Mouse (Mus musculus): ENCODE data around the gene Ndufv1. TPM values are rescaled to one million over a fixed set of nuclear protein-coding genes. Genes with fewer than 3 reads are reported as not detected.

The Ndufv1 gene
- polyA plus RNA-seq, 1 experiment: 62.3 TPM

DNA sequence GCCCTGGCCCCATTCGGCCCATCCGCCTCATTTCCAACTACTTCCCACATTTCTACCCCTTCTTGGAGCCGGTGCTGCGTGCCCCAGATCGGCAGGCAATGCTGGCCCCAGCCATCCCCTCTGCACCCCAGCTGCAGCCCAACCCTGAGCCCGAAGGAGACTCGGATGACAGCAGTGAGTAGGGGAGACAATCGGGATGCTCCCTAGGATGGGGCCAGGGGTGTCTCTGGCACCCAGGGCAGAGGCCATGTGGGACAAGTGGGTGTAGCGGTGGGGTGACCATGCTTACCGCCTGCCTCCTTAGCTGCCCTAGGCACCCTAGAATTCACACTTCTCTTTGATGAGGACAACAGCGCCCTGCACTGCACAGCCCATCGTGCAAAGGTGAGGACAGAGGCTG is 9.0 kb downstream of the Ndufv1 start:
- Histone ChIP-seq H3K4me3 (ENCODE audit: insufficient read depth, low read length) (no peak overlapping the region), H3K4me1 (ENCODE audit: control insufficient read depth, insufficient read depth, low read length) (peaks cover 18% of the 10 kb centered on the region), H3K27ac (ENCODE audit: insufficient read depth, low read depth, low read length) (no peak overlapping the region)
- TF ChIP-seq CTCF (IDR thresholded peaks at IDR 0.05; ENCODE audit: low read depth, low read length): no peak
- no peak for TF ChIP-seq POLR2A (IDR thresholded peaks at IDR 0.05; ENCODE audit: borderline replicate concordance, low read depth, low read length)

DNA sequence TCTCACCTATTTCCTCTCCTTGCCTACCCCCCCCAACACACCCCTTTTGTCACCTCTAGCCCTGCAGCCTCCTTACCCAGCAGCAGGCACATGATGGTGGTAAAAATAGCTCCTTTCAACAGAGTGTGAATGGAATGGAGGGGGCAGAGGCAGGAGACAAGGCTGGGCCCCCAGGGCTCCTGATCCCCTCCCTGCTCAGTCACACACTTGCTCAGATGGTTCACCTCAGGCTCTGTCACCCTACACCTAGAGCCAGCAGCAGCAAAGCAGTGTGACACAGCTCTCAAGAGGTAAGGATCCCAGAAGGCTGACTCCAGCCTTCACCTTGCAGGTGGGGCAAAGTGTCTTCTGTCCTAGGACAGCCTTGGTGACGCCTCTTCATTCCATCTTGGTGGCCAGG is 9.5 kb downstream of the Ndufv1 start, which contains the start of gene Doc2g:
Doc2g (plus strand) TSS at position 202 of the 400 bp plus-strand sequence.
- Histone ChIP-seq H3K27ac (ENCODE audit: insufficient read depth, low read depth, low read length) (no peak within 1 kb of the TSS), H3K4me1 (ENCODE audit: control insufficient read depth, insufficient read depth, low read length) (peaks cover 20% of the 10 kb centered on the region), H3K4me3 (ENCODE audit: insufficient read depth, low read length) (no peak within 1 kb of the TSS)
- TF ChIP-seq CTCF (IDR thresholded peaks at IDR 0.05; ENCODE audit: low read depth, low read length): no peak
- no peak for TF ChIP-seq POLR2A (IDR thresholded peaks at IDR 0.05; ENCODE audit: borderline replicate concordance, low read depth, low read length)

DNA sequence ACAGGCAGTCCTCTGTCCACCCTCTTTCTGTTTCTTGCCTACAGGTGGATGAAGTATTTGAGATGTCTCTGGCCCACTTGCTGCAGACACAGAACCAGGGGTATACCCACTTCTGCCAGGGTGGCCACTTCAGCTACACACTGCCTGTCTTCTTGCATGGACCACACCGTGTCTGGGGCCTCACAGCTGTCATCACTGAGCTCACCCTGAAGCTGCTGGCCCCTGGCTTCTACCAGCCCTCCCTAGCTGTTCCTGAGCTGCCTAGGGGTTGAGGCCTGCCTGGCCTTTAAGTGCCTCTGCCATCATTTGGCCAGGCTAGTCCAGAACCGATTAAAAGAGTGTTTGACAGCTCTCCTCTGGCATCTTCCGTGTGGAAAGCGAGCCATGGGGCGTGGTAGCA is 10.9 kb downstream of the Ndufv1 start:
- no peak overlapping the region for H3K4me3 ChIP-seq (ENCODE audit: insufficient read depth, low read length)
- peaks cover 20% of the 10 kb centered on the region for H3K4me1 ChIP-seq (ENCODE audit: control insufficient read depth, insufficient read depth, low read length)
- H3K27ac ChIP-seq (ENCODE audit: insufficient read depth, low read depth, low read length): no peak overlapping the region
- TF ChIP-seq POLR2A (IDR thresholded peaks at IDR 0.05; ENCODE audit: borderline replicate concordance, low read depth, low read length) (no peak), CTCF (IDR thresholded peaks at IDR 0.05; ENCODE audit: low read depth, low read length) (no peak)

DNA sequence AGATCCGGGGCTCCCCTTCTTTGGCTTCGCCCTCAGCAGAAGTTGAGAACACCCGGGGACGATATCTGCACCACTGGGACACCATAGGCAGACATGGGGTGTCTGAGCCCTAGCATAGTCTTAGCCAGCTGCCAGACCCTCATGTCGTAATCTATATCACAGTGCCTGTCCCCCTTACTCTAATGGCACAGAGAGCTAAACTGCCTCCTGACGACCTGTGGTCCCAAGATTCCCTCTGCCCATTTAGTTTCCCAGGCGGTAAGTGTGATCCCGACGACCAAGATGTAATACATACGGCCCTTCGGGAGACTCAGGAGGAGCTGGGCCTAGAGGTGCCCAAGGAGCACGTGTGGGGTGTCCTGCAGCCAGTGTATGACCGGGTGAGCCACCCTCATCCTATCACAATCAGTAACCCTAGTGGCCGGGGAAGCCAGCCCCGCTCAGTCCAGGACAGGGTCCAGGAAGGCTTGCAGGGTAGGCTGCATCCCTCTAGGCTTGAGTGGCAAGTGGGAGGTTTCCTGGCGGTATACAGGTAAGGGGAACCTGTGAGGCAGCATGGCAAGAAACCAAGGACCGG is 11.6 kb downstream of the Ndufv1 start:
- H3K27ac ChIP-seq (ENCODE audit: insufficient read depth, low read depth, low read length): peak overlapping the region; percentile 95
- peaks cover 22% of the 10 kb centered on the region for H3K4me1 ChIP-seq (ENCODE audit: control insufficient read depth, insufficient read depth, low read length)
- peak overlapping the region; percentile 95 for H3K4me3 ChIP-seq (ENCODE audit: insufficient read depth, low read length)
- TF ChIP-seq CTCF (IDR thresholded peaks at IDR 0.05; ENCODE audit: low read depth, low read length) (no peak), POLR2A (IDR thresholded peaks at IDR 0.05; ENCODE audit: borderline replicate concordance, low read depth, low read length) (no peak)

DNA sequence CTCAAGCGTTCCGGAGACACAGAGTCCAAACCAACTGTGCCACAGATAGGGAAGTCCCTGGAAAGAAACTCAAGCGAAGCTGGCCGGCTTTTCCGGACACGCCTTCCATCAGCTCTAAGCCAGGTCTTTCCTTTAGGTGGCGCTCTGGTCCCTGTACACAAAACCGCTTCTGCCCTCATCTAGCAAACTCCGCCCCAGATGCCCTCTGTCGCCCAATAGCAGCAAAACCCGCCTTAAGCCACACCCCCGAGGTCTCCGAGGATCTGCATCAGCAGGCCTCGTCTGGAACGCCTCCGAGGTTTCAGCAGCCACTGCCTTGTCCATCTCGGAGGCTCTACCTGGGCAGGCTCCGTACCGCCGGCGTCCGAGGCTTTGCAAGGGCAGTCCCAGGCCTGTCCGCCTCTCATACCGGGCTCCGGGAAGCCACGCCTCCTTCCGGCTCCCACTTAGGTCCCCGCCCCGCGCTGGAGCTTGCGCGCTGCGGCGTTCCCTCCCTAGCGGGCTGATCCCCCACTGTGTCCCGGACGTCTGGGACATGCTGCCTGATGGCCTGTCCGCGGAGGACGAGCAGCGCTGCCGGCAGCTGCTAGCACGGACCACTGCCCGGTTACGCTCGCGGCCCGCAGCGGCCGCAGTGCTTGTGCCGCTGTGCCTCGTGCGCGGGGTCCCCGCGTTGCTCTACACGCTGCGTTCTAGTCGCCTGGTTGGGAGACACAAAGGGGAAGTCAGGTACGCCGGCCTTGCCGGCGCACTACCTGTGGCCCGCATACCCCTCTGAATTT is 12.3 kb downstream of the Ndufv1 start, which contains the start of the genes Nudt8 and Gm49405:
Nudt8 (plus strand) TSS at position 462 of the 782 bp plus-strand sequence.
Gm49405 (plus strand) TSS at position 508 of the 782 bp plus-strand sequence.
- Histone ChIP-seq H3K4me1 (ENCODE audit: control insufficient read depth, insufficient read depth, low read length) (peaks cover 23% of the 10 kb centered on the region), H3K4me3 (ENCODE audit: insufficient read depth, low read length) (peak within 1 kb of the TSS; percentile 95), H3K27ac (ENCODE audit: insufficient read depth, low read depth, low read length) (peak within 1 kb of the TSS; percentile 95)
- TF ChIP-seq CTCF (IDR thresholded peaks at IDR 0.05; ENCODE audit: low read depth, low read length) (peak; percentile 22; the same call in 1 of the 2 replicates), POLR2A (IDR thresholded peaks at IDR 0.05; ENCODE audit: borderline replicate concordance, low read depth, low read length) (no peak)

DNA sequence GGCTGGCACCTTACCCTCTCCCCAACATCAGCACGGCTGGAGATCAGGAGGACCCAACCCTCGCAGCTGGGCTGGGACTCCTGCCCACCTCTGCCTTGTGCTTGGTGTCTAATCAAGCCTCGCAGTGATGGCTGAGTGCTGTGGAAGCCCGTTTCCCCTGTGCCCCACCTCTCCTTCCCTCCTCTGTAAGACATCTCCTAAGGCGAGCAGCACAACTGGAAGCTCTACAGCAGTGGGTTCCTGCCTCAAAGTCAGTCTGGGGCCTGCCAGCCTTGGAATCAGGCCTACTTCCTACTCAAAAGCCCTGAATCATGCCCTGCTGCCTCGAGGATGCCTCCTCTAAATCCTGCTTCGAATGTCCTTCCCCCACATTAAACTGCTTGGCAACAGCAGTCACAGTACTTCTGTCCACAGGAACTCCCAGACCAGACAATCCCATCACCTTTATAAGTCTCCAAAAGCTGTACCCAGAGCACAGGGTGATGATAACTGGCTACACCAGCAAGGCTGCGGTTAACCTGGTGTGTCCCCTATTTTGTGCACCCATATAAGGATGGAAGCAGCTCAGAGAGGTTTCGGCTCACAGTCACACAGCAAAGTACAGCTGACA is 13.4 kb downstream of the Ndufv1 start:
- no peak for TF ChIP-seq CTCF (IDR thresholded peaks at IDR 0.05; ENCODE audit: low read depth, low read length)
- no peak for TF ChIP-seq POLR2A (IDR thresholded peaks at IDR 0.05; ENCODE audit: borderline replicate concordance, low read depth, low read length)
- Histone ChIP-seq H3K27ac (ENCODE audit: insufficient read depth, low read depth, low read length) (peak overlapping the region; percentile 69), H3K4me1 (ENCODE audit: control insufficient read depth, insufficient read depth, low read length) (peaks cover 23% of the 10 kb centered on the region), H3K4me3 (ENCODE audit: insufficient read depth, low read length) (peak overlapping the region; percentile 49)

DNA sequence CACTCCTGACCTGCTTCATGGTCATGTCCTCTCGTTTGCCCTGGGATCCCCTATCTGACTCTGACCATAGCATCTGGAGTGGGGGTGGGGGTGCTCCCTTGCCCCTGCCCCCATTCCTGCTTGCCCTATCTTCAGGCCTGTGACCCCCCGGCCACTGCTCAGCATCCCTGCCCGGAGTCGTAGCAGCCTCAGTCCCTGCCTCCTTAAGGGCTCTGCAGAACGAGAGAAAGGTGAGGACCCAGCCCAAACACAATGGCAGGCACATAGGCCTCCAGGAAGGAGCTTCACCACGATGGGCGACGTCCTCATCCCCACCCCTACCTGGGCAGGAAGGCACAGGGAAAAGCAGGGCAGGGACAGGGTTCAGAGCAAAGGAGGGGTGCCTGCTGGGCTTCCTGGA is 14.3 kb downstream of the Ndufv1 start:
- no peak overlapping the region for H3K4me3 ChIP-seq (ENCODE audit: insufficient read depth, low read length)
- H3K4me1 ChIP-seq (ENCODE audit: control insufficient read depth, insufficient read depth, low read length): peaks cover 23% of the 10 kb centered on the region
- H3K27ac ChIP-seq (ENCODE audit: insufficient read depth, low read depth, low read length): no peak overlapping the region
- TF ChIP-seq CTCF (IDR thresholded peaks at IDR 0.05; ENCODE audit: low read depth, low read length): no peak
- no peak for TF ChIP-seq POLR2A (IDR thresholded peaks at IDR 0.05; ENCODE audit: borderline replicate concordance, low read depth, low read length)

DNA sequence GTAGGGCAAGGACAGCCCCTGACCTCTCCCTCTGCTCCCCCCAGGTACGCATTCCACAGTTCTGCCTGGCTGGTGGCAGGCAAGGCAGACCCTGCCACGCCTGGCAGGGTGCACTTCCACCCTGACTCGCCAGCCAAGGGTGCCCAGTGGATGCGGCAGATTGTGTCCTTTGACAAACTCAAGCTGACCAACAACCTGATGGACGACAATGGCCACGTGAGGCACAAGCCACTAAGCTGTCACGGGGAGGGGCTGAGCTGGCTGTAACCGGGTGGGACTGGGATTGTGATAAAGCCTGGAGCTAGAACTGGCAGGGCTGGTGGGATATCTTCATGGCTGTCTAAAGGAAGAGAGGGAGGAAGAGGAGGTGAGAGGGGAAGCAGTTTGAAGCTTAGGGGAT is 15.4 kb downstream of the Ndufv1 start:
- TF ChIP-seq POLR2A (IDR thresholded peaks at IDR 0.05; ENCODE audit: borderline replicate concordance, low read depth, low read length): no peak
- TF ChIP-seq CTCF (IDR thresholded peaks at IDR 0.05; ENCODE audit: low read depth, low read length): no peak
- no peak overlapping the region for H3K4me3 ChIP-seq (ENCODE audit: insufficient read depth, low read length)
- H3K4me1 ChIP-seq (ENCODE audit: control insufficient read depth, insufficient read depth, low read length): peaks cover 23% of the 10 kb centered on the region
- no peak overlapping the region for H3K27ac ChIP-seq (ENCODE audit: insufficient read depth, low read depth, low read length)

DNA sequence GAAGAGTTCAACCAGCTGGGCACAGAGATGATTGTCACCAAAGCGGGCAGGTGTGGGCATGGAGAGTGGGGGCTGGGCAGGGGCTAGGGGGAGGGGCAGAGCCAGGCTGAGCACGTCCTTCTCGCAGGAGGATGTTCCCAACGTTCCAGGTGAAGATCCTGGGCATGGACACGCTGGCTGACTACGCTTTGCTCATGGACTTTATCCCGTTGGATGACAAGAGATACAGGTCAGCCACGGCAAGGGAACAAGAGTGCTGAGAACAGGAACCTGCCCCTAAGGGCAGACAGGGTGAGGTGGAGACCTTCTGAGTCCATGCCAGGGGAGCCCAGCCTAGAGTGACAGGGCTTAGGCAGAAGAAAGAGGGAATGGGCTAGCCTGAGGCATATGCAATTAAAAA is 15.9 kb downstream of the Ndufv1 start:
- Histone ChIP-seq H3K27ac (ENCODE audit: insufficient read depth, low read depth, low read length) (no peak overlapping the region), H3K4me3 (ENCODE audit: insufficient read depth, low read length) (no peak overlapping the region), H3K4me1 (ENCODE audit: control insufficient read depth, insufficient read depth, low read length) (peaks cover 23% of the 10 kb centered on the region)
- TF ChIP-seq CTCF (IDR thresholded peaks at IDR 0.05; ENCODE audit: low read depth, low read length): no peak
- no peak for TF ChIP-seq POLR2A (IDR thresholded peaks at IDR 0.05; ENCODE audit: borderline replicate concordance, low read depth, low read length)

DNA sequence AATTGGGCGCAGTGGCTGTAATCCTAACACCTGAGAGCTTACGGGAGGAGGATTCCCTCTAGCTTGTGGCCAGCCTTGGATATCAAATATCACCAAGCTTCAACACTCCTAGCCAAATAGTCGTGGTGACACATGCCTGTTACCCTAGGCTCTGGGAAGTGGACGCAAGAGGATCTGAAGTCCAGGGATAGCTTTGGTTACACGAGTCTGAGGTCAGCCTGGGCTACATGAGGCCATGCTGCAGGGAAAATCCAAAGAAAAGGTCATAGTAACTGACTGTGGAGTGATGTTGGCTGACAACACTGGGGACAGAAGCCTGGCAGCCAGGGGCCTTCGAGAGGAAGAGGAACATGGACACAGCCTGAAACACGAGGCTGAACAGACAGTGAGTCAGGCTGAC is 16.5 kb downstream of the Ndufv1 start:
- no peak overlapping the region for H3K27ac ChIP-seq (ENCODE audit: insufficient read depth, low read depth, low read length)
- TF ChIP-seq POLR2A (IDR thresholded peaks at IDR 0.05; ENCODE audit: borderline replicate concordance, low read depth, low read length): no peak
- no peak for TF ChIP-seq CTCF (IDR thresholded peaks at IDR 0.05; ENCODE audit: low read depth, low read length)
- no peak overlapping the region for H3K4me3 ChIP-seq (ENCODE audit: insufficient read depth, low read length)
- H3K4me1 ChIP-seq (ENCODE audit: control insufficient read depth, insufficient read depth, low read length): peaks cover 19% of the 10 kb centered on the region

Measured in bone marrow macrophage, adult 2 months (primary cell).